Mouse (Mus musculus): ENCODE measurements at regions not wholly inside any gene's neighbourhood (a gene's known extent, or its start where the extent isn't known, plus 50 kb on each side); places are given as distances from the start of the nearest gene placed in this dataset.

GRCm38 (mm10) chr4:124332974-124333373 lies 277.6 kb downstream of the 3100002H09Rik start:
- TF ChIP-seq CTCF (IDR thresholded peaks at IDR 0.05): no peak
- no peak for TF ChIP-seq EP300 (IDR thresholded peaks at IDR 0.05)

Measured in lung, postnatal 0 days (tissue).